In the genomic region with DNA sequence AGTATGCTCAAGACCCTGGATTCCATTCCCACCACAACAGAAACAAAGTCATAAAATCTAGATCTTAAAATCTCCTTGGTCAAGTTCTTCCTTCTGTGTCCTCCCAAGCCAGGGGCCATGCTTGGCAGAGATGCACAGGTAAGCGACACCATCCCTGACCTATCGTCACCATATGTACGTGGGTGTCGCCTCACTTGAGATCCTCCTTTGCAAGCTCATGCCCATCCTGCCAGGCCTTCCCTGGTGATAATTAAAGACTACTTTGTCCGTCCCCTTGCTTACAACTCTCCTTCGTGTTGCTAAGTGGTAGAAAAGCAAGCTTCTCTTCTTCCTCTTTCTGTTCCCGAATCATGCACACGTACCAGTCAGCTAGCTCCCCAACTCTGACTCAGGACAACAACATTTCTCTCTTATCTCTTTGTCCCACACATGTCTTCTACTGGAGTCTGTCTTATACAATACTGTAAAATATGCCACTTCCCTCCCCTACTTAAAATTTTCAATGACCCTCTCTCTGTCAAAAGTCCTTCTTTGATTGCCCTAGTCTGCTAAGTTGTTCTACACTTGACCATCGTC, we compare ENCODE assay signal across 18 mouse cellular contexts. TPM values are rescaled to one million over a fixed set of nuclear protein-coding genes. Genes with fewer than 3 reads are reported as not detected.
"Had no signal": no experiment of that assay in that cellular context is flagged by ENCODE, and none has a peak within 500 bp of the region (broad histone marks: within the 10 kb centered on the region; RNA-seq: fewer than 3 reads in every experiment).

No protein-coding gene starts in this region.

- H3K9ac ChIP-seq: kidney, embryonic 15.5 days; midbrain, embryonic 15.5 days; neural tube, embryonic 12.5 days had no signal

- ATAC-seq: intestine, embryonic 16.5 days; lung, postnatal 0 days; midbrain, embryonic 15.5 days had no signal

- H3K4me2 ChIP-seq: kidney, embryonic 15.5 days; midbrain, embryonic 15.5 days; neural tube, embryonic 12.5 days had no signal

- H3K36me3 ChIP-seq: kidney, embryonic 15.5 days; limb, embryonic 10.5 days; midbrain, embryonic 10.5 days; midbrain, embryonic 15.5 days; neural tube, embryonic 12.5 days had no signal

- H3K4me3 ChIP-seq: kidney, embryonic 15.5 days; left cerebral cortex, adult 2 months; limb, embryonic 10.5 days; midbrain, embryonic 10.5 days; midbrain, embryonic 15.5 days; neural tube, embryonic 12.5 days had no signal

- H3K4me1 ChIP-seq: neural tube, embryonic 12.5 days had no signal

- DNase-seq: kidney, adult 2 months; kidney, postnatal 25 days; lung, adult 18-20 months; lung, postnatal 4 days; right cerebral cortex, postnatal 4 days; spleen, adult 18-20 months; thymus, adult 2 months; thymus, postnatal 25 days had no signal

- H3K9me3 ChIP-seq: kidney, embryonic 15.5 days; limb, embryonic 10.5 days; midbrain, embryonic 10.5 days; midbrain, embryonic 15.5 days; neural tube, embryonic 12.5 days had no signal

- H3K27me3 ChIP-seq: kidney, embryonic 15.5 days; midbrain, embryonic 15.5 days; neural tube, embryonic 12.5 days had no signal

- H3K27ac ChIP-seq: kidney, embryonic 15.5 days; left cerebral cortex, adult 2 months; limb, embryonic 10.5 days; midbrain, embryonic 10.5 days; midbrain, embryonic 15.5 days; neural tube, embryonic 12.5 days had no signal

RNA-seq across cellular contexts. Expression of gene Fam171a1, which starts 49.6 kb away (rescaled TPM):
- total RNA-seq: monocyte, adult 5-6 weeks; neutrophil, adult 5-6 weeks had no signal
